Comparison of ENCODE assay signal across 9 mouse cellular contexts in the genomic region with DNA sequence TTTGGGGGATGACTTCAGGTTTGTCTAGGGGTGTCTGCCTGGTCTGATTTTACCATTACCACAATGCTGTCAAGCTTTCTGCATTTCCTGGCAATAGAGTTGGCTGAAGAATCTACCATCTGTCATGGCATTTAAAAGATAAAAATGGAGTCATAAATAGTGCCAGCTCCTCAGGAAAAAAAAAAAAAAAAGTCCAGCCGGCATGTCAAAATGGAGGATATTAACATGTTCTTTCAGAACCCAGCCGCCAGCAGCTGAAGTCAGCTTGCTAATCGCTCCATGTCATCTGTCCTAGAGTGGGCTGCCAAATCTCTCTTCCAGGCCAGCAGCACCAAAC.
A peak's percentile ranks its signal among the peaks of the same experiment; 100 is the strongest.
DNase-seq lines count a peak whose midpoint lies in the region; ATAC-seq and TF ChIP-seq lines count a peak whose summit lies in the region.
"Had no signal": no experiment of that assay in that cellular context is flagged by ENCODE, and none has a peak within 500 bp of the region (broad histone marks: within the 10 kb centered on the region; RNA-seq: fewer than 3 reads in every experiment).

No protein-coding gene starts in this region.

- H3K4me1 ChIP-seq in heart, embryonic 10.5 days: no peaks in the 10 kb centered on the region
- H3K4me1 ChIP-seq in cortical plate, adult 2 months (ENCODE audit: control insufficient read depth, insufficient read depth, low read length): peaks cover 5% of the 10 kb centered on the region
- H3K4me1 ChIP-seq in olfactory bulb, adult 2 months (ENCODE audit: control insufficient read depth, insufficient read depth, low read length): 0 out of 2 replicates have a peak, but pooled peaks cover 3% of the 10 kb centered on the region
- H3K4me1 ChIP-seq: limb, embryonic 13.5 days had no signal

- no peak for TF ChIP-seq POLR2A in cortical plate, adult 2 months (IDR thresholded peaks at IDR 0.05; ENCODE audit: extremely low read depth, insufficient read depth, low read length)
- no peak for TF ChIP-seq POLR2A in olfactory bulb, adult 2 months (IDR thresholded peaks at IDR 0.05; ENCODE audit: insufficient read depth, low read depth, low read length)

- ATAC-seq in activated CD4-positive, CD25-positive, alpha-beta regulatory T cell, adult 4 months: no peak

- TF ChIP-seq CTCF in cortical plate, adult 2 months (IDR thresholded peaks at IDR 0.05; ENCODE audit: extremely low read depth, insufficient read depth, low read length): no peak
- TF ChIP-seq CTCF in olfactory bulb, adult 2 months (IDR thresholded peaks at IDR 0.05; ENCODE audit: insufficient read depth, low read depth, low read length): no peak

- no peak overlapping the region for H3K27ac ChIP-seq in heart, embryonic 10.5 days
- H3K27ac ChIP-seq in cortical plate, adult 2 months (ENCODE audit: insufficient read depth, low read length): peak overlapping the region; percentile 94; the same call in 1 of the 2 replicates
- peak overlapping the region; percentile 31; the same call in 1 of the 2 replicates for H3K27ac ChIP-seq in olfactory bulb, adult 2 months (ENCODE audit: insufficient read depth, low read depth, low read length)
- H3K27ac ChIP-seq: limb, embryonic 13.5 days had no signal

- H3K4me3 ChIP-seq in heart, embryonic 10.5 days: no peak overlapping the region
- H3K4me3 ChIP-seq in cortical plate, adult 2 months (ENCODE audit: insufficient read depth, low read length): no peak overlapping the region
- no peak overlapping the region for H3K4me3 ChIP-seq in olfactory bulb, adult 2 months (ENCODE audit: insufficient read depth, low read depth, low read length)
- H3K4me3 ChIP-seq: limb, embryonic 13.5 days had no signal

- WGBS in heart, embryonic 10.5 days: 86% methylated on average over 3 of the region's 3 CpGs
- WGBS in olfactory bulb, adult 2 months: 56% methylated on average over 3 of the region's 3 CpGs

- no peaks in the 10 kb centered on the region for H3K9me3 ChIP-seq in heart, embryonic 10.5 days
- H3K9me3 ChIP-seq: limb, embryonic 13.5 days had no signal

- peaks cover 38% of the 10 kb centered on the region for H3K36me3 ChIP-seq in heart, embryonic 10.5 days
- H3K36me3 ChIP-seq: limb, embryonic 13.5 days had no signal

- no peaks in the 10 kb centered on the region for H3K27me3 ChIP-seq in heart, embryonic 10.5 days (ENCODE audit: insufficient read depth, poor library complexity, severe bottlenecking)
- H3K27me3 ChIP-seq: limb, embryonic 13.5 days had no signal

- DNase-seq in heart, embryonic 10.5 days (ENCODE audit: low spot score): peak; percentile 0
- no peak for DNase-seq in heart, adult 8-10 months (ENCODE audit: low spot score)
- peak; percentile 58 to 65 for DNase-seq in layer of hippocampus, postnatal 10 days (ENCODE audit: low spot score in 2 of 2)
- no peak for DNase-seq in thymus, postnatal 4 days
- no peak for DNase-seq in ovary, postnatal 10 days (ENCODE audit: low spot score)

Comparison
In these comparisons a context has a peak if more than half of its experiments do, and no peak if none do; other contexts are left out.
1. DNase-seq: peak in heart, embryonic 10.5 days (single experiment) and layer of hippocampus, postnatal 10 days (2 of 2); none in heart, adult 8-10 months (single experiment), thymus, postnatal 4 days (single experiment) and ovary, postnatal 10 days (single experiment).